Mouse (Mus musculus): Measurements from ENCODE around the gene Pip5k1c.

GRCm38 (mm10) chr10:81356352-81356990, 63.7 kb downstream of the Pip5k1c start:
- TF ChIP-seq CTCF (IDR thresholded peaks at IDR 0.05; ENCODE audit: low read depth, low read length) (no peak), POLR2A (IDR thresholded peaks at IDR 0.05; ENCODE audit: extremely low read depth, insufficient read depth, low read length) (no peak)

Data from liver, adult 2 months (tissue).